Mouse (Mus musculus) stomach, postnatal 0 days (tissue): ENCODE results near the gene Otud7a. TPM values are rescaled to one million over a fixed set of nuclear protein-coding genes. Genes with fewer than 3 reads are reported as not detected.

Experiments used
- ATAC-seq: fragments of 200-750 bp; cut with Nextera tagmentation; 2 replicates; pipeline ENCODE4 v1.8.0; 2017; ENCODE audit not compliant: low FRiP score, low TSS enrichment
- DNase-seq: peaks from one replicate; pipeline ENCODE4 v3.0.0-alpha.2; 2016; ENCODE audit warnings: low spot score
- H3K27ac ChIP-seq: fragments of 300-500 bp; sonication (generic); replicated peaks from 2 replicates; pipeline ENCODE4 v1.5.1; 2014; ENCODE audit warnings: mild to moderate bottlenecking, control low read depth
- H3K27me3 ChIP-seq: fragments of 300-500 bp; sonication (generic); 2 replicates; pipeline ENCODE4 v1.6.1; 2014; ENCODE audit warnings: low read length; ENCODE audit not compliant: control insufficient read depth, insufficient read depth
- H3K36me3 ChIP-seq: fragments of 300-500 bp; sonication (generic); 2 replicates; pipeline ENCODE4 v1.6.1; 2014; ENCODE audit warnings: low read length, mixed read lengths; ENCODE audit not compliant: control insufficient read depth, insufficient read depth
- H3K4me1 ChIP-seq: fragments of 300-500 bp; sonication (generic); replicated peaks from 2 replicates; pipeline ENCODE4 v1.6.1; 2014; ENCODE audit warnings: antibody characterized with exemption; ENCODE audit not compliant: control insufficient read depth, insufficient read depth
- H3K4me2 ChIP-seq: fragments of 300-500 bp; sonication (generic); replicated peaks from 2 replicates; pipeline ENCODE4 v1.6.1; 2014; ENCODE audit warnings: low read depth, mild to moderate bottlenecking, control low read depth, moderate library complexity
- H3K4me3 ChIP-seq: fragments of 300-500 bp; sonication (generic); 2 replicates; pipeline ENCODE4 v1.5.1; 2014; ENCODE audit warnings: low read depth, low read length, control low read depth
- H3K9ac ChIP-seq: fragments of 300-500 bp; sonication (generic); 2 replicates; pipeline ENCODE4 v1.6.1; 2014; ENCODE audit warnings: mild to moderate bottlenecking, low read length, control low read depth, mixed read lengths
- H3K9me3 ChIP-seq: fragments of 300-500 bp; sonication (generic); 2 replicates; pipeline ENCODE4 v1.6.1; 2016; ENCODE audit warnings: low read length; ENCODE audit not compliant: control insufficient read depth
- CTCF ChIP-seq: IDR thresholded peaks from 2 replicates; pipeline ENCODE4 v1.5.1; 2016; ENCODE audit warnings: antibody characterized with exemption, low read depth, mild to moderate bottlenecking, moderate library complexity
- EP300 ChIP-seq: optimal IDR thresholded peaks from 2 replicates; pipeline ENCODE3; 2016; ENCODE audit warnings: antibody characterized with exemption
- WGBS: fragments of 180-500 bp; shearing (Covaris S2); extraction: QIAGEN DNeasy Blood & Tissue Kit; methylation state at CpG from one replicate; pipeline ENCODE4 v1.1.7; 2014; 5-methylcytosine and 5-hydroxymethylcytosine counted together
- polyA plus RNA-seq: library from polyadenylated mRNA; unstranded; fragments of >200 nt; fragmentation: Nextera tagmentation; extraction: Ambion mirVana; gene quantifications from 2 replicates; pipeline ENCODE4 v1.2.1, GENCODE M21; 2015

Otud7a gene
- polyA plus RNA-seq, 1 experiment from 2014 or later = 0.13 TPM

DNA sequence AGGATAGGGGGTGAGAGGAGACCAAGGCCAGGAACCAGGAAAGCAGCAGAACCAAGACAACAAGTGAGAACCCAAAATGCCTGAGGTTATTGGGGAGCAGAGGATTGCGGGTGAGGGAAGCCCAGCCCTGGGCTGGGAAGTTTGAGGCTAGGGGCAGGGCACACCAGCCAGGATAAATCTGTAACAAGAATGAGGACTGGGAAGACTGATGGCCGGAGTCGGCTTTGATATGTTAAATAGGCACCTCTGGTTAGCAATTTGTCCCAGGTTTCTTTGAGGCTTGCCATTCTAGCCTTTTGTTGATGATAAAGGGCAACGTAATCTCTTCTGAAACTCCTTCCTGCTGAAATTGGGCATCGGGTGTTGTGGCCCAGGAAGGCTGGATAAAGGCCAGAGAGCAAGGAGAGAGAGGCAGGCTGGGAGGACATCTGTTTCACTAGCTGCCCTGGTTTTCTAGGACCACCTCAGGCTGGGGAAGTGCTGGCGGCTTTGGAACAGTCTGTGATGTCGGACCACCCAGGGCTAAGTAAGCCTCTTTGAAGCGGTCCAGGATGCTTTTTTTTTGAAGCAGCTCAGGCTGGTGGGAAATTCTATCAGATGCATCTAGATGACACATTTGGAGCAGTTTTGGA is 351.6 kb downstream of the Otud7a start:
- no peak for TF ChIP-seq EP300
- no peak for TF ChIP-seq CTCF
- 36% methylated on average over 8 of the region's 8 CpGs for whole genome bisulfite sequencing
- Histone ChIP-seq H3K9me3 (no peaks in the 10 kb centered on the region), H3K4me2 (no peak overlapping the region), H3K4me3 (no peak overlapping the region), H3K27me3 (no peaks in the 10 kb centered on the region), H3K27ac (no peak overlapping the region), H3K36me3 (no peaks in the 10 kb centered on the region), H3K9ac (no peak overlapping the region), H3K4me1 (no peaks in the 10 kb centered on the region)
- no peak for ATAC-seq
- no peak for DNase-seq

DNA sequence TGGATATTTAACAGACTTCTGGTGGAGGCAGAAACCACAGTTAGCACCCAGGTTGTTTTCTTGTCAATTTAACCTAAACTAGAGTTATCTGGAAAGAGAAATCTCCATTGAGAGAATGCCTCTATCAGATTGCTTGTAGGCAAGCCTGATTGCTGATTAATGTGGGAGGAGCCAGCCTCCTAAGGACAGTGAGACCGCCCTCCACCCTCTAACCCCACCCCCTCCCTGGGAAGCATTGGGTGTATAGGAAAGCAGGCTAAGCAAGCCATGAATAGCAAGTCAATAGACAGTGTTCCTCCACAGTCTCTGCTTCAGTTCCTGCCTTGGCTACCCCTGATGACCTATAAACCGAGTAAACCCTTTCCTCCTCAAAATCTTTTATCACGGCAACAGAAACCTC is 353.9 kb downstream of the Otud7a start:
- WGBS = 81% methylated on average over 3 of the region's 3 CpGs
- Histone ChIP-seq H3K9ac (no peak overlapping the region), H3K9me3 (no peaks in the 10 kb centered on the region), H3K27ac (no peak overlapping the region), H3K36me3 (no peaks in the 10 kb centered on the region), H3K4me3 (no peak overlapping the region), H3K27me3 (no peaks in the 10 kb centered on the region), H3K4me2 (no peak overlapping the region), H3K4me1 (no peaks in the 10 kb centered on the region)
- TF ChIP-seq EP300 (no peak), CTCF (no peak)
- no peak for ATAC-seq
- DNase-seq = no peak

DNA sequence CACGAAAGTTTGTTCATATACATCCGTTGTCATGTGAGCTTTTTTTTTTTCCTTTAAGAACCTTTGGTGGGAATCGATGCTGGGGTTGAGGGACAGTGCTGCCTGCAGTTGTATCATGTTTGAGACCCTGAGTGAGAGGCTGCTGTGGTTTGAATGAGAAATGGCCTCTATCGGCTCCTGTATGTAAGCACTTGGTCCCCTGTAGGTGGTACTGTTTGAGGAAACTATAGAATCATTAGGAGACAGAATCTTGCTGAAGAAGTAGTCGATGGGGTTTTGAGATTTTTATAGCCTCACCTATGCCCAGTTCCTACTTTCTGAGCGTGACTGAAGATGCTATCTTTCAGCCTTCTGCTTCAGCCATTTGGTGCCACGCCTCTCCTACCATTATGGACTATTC is 354.8 kb downstream of the Otud7a start:
- ATAC-seq (no peak), DNase-seq (no peak)
- no peak overlapping the region for H3K27ac ChIP-seq
- H3K4me1 ChIP-seq = no peaks in the 10 kb centered on the region
- no peak overlapping the region for H3K4me2 ChIP-seq
- H3K36me3 ChIP-seq = no peaks in the 10 kb centered on the region
- 87% methylated on average over 7 of the region's 7 CpGs for WGBS
- TF ChIP-seq EP300 (no peak), CTCF (no peak)
- no peak overlapping the region for H3K9ac ChIP-seq
- H3K27me3 ChIP-seq = no peaks in the 10 kb centered on the region
- no peaks in the 10 kb centered on the region for H3K9me3 ChIP-seq
- no peak overlapping the region for H3K4me3 ChIP-seq

GRCm38 (mm10) chr7:63802751-63803150 is 358.2 kb downstream of the Otud7a start:
- DNase-seq = no peak
- Histone ChIP-seq H3K4me2 (no peak overlapping the region), H3K4me3 (no peak overlapping the region), H3K4me1 (no peaks in the 10 kb centered on the region), H3K36me3 (no peaks in the 10 kb centered on the region), H3K27ac (no peak overlapping the region), H3K9ac (no peak overlapping the region), H3K9me3 (no peaks in the 10 kb centered on the region), H3K27me3 (no peaks in the 10 kb centered on the region)
- WGBS = 91% methylated on average over 21 of the region's 21 CpGs
- TF ChIP-seq CTCF (no peak), EP300 (no peak)
- ATAC-seq = no peak

Other genes with a start within 250 kb of the Otud7a start
- gene Chrna7, start 232.2 kb upstream of the Otud7a start, polyA plus RNA-seq = 0.29 and 0.41 TPM in 2 replicates